Mouse (Mus musculus): ENCODE results near the gene Scamp5.

DNA sequence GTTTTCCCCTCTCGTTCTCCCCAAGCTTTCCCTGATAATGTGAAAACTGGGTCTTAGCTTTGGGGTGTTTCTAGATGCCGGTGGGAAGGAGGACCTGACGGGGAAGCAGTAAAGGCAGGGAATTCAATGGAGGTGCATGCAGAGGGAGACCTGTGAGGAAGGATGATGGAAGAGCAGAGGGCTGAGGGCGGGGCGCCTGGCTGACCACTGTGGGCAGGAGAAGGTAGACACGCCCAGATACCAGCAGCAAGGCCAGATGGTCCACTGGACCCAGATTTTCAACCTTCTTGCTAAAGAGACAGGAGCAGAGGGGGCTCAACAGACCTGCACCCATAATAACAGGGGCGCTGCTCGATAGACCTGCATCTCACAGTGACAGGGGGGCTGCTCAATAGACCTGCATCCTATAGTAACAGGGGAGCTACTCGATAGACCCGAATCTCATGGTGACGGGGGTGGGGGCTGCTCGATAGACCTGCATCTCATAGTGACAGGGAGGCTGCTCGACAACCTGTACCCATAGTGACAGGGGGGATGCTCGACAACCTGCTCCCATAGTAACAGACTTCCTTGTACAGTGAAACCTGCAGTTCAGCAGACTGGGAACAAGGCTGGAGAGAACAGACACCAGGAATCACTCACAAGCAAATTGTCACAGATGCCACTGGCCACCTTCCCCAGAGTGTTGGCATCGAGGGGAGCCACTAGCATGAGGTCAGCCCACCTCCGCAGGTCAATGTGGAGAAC is 48.2 kb downstream of the Scamp5 start:
- TF ChIP-seq CTCF (conservative IDR thresholded peaks at IDR 0.05; ENCODE audit: insufficient read depth, insufficient read length, low read depth, low read length) (no peak), POLR2A (IDR thresholded peaks at IDR 0.05; ENCODE audit: low read depth, low read length) (no peak)

Measured in kidney, adult 2 months (tissue).